Mouse (Mus musculus) myocyte (in vitro differentiated cells): Measurements from ENCODE around the gene Myct1. TPM values are rescaled to one million over a fixed set of nuclear protein-coding genes. Genes with fewer than 3 reads are reported as not detected.

Experiments used
- H3K27me3 ChIP-seq: one replicate; pipeline ENCODE4 v1.6.1; 2011; ENCODE audit not compliant: control insufficient read depth, insufficient read depth, insufficient read length
- H3K36me3 ChIP-seq: one replicate; pipeline ENCODE4 v1.6.1; 2011; ENCODE audit not compliant: control insufficient read depth, insufficient read depth
- H3K4me2 ChIP-seq: one replicate; pipeline ENCODE4 v1.6.1; 2011; ENCODE audit warnings: low read depth, control low read depth
- H3K4me3 ChIP-seq: one replicate; pipeline ENCODE4 v1.5.1; 2011; ENCODE audit warnings: mild to moderate bottlenecking, control low read depth, moderate library complexity
- H3K79me2 ChIP-seq: one replicate; pipeline ENCODE4 v1.6.1; 2011; ENCODE audit not compliant: control insufficient read depth, insufficient read depth
- H3ac ChIP-seq: one replicate; pipeline ENCODE4 v1.6.1; 2011; ENCODE audit not compliant: control insufficient read depth, insufficient read length
- CEBPB ChIP-seq: IDR thresholded peaks from 2 replicates; pipeline ENCODE4 v1.6.1; 2011; ENCODE audit warnings: mild to moderate bottlenecking, moderate library complexity; ENCODE audit not compliant: poor library complexity, insufficient read depth, severe bottlenecking
- E2F4 ChIP-seq: IDR thresholded peaks from one replicate; pipeline ENCODE4 v1.6.1; 2011; ENCODE audit warnings: mild to moderate bottlenecking, control low read depth, moderate library complexity; ENCODE audit not compliant: insufficient read depth
- MAX ChIP-seq: IDR thresholded peaks from one replicate; pipeline ENCODE4 v1.6.1; 2011; ENCODE audit warnings: low read depth, mild to moderate bottlenecking, control low read depth
- MYOD1 ChIP-seq, 3 experiments: IDR thresholded peaks; one replicate each; pipeline ENCODE4 v1.6.1; 2011; ENCODE audit warnings: control low read depth in 2 of 3, low read depth in 2 of 3, mild to moderate bottlenecking in 2 of 3, moderate library complexity in 1 of 3; ENCODE audit not compliant: insufficient read length in 2 of 3, control insufficient read depth in 1 of 3
- MYOG ChIP-seq, 3 experiments: IDR thresholded peaks; one replicate each; pipeline ENCODE4 v1.6.1; 2011; ENCODE audit warnings: control low read depth in 2 of 3, low read depth in 2 of 3, mild to moderate bottlenecking in 2 of 3; ENCODE audit not compliant: insufficient read length in 2 of 3, control insufficient read depth in 1 of 3, insufficient read depth in 1 of 3
- POLR2A ChIP-seq: IDR thresholded peaks from one replicate; pipeline ENCODE4 v1.6.1; 2011; ENCODE audit warnings: low read depth, mild to moderate bottlenecking, control low read depth, moderate library complexity; ENCODE audit not compliant: insufficient read length
- POLR2AphosphoS2 ChIP-seq: IDR thresholded peaks from one replicate; pipeline ENCODE4 v1.6.1; 2011; ENCODE audit warnings: low read depth, control low read depth; ENCODE audit not compliant: insufficient read length
- REST ChIP-seq: IDR thresholded peaks from one replicate; pipeline ENCODE4 v1.6.1; 2011; ENCODE audit warnings: mild to moderate bottlenecking, control low read depth, moderate library complexity; ENCODE audit not compliant: insufficient read depth, insufficient read length
- SRF ChIP-seq: IDR thresholded peaks from one replicate; pipeline ENCODE4 v1.6.1; 2011; ENCODE audit warnings: low read depth; ENCODE audit not compliant: control insufficient read depth, insufficient read length
- TCF12 ChIP-seq: IDR thresholded peaks from one replicate; pipeline ENCODE4 v1.6.1; 2011; ENCODE audit warnings: mild to moderate bottlenecking, control low read depth; ENCODE audit not compliant: poor library complexity, insufficient read depth, severe bottlenecking
- TCF3 ChIP-seq: IDR thresholded peaks from one replicate; pipeline ENCODE4 v1.6.1; 2011; ENCODE audit warnings: low read depth, control low read depth; ENCODE audit not compliant: insufficient read length
- USF1 ChIP-seq: IDR thresholded peaks from one replicate; pipeline ENCODE4 v1.6.1; 2011; ENCODE audit warnings: low read depth, mild to moderate bottlenecking, control low read depth, moderate library complexity
- polyA plus RNA-seq: library from polyadenylated mRNA; unstranded; fragments of >200 nt; fragmentation: generic; extraction: Trizol; gene quantifications from one replicate; pipeline ENCODE4 v1.2.1, GENCODE M21; 2012; ENCODE audit warnings: missing spikeins

Gene Myct1
- polyA plus RNA-seq: not detected

GRCm38 (mm10) chr10:5593464-5593863 lies at the start of gene Myct1:
Myct1 (plus strand) TSS chr10:5593775.
- no peak for TF ChIP-seq MAX
- no peak for TF ChIP-seq USF1
- no peak for TF ChIP-seq MYOD1 (IDR thresholded peaks at IDR 0.05; ENCODE audit: control insufficient read depth in 1 of 3, insufficient read length in 2 of 3, low read depth in 2 of 3)
- TF ChIP-seq E2F4: no peak
- H3ac ChIP-seq: no peak within 1 kb of the TSS
- no peak within 1 kb of the TSS for H3K4me2 ChIP-seq
- H3K4me3 ChIP-seq: no peak within 1 kb of the TSS
- no peaks in the 10 kb centered on the region for H3K79me2 ChIP-seq
- H3K27me3 ChIP-seq: peaks cover 3% of the 10 kb centered on the region
- H3K36me3 ChIP-seq: no peaks in the 10 kb centered on the region

DNA sequence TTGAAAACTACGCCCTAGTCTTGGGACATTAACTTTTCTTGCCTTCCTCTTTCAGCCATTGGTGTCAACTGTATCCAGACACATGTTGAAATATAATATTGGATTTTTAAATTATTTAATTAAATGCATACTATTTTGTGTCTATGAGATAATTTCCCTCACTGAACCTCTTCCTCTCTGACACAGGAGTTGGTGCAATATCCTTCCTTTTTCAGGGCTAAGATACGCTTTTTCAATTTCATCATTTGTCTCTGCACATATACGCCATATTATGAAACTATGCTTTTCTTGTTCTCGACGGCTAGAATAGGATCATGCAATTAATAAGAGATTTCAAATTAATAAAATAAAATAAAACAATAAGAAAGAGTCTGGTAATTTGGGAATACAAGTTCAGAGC lies 47.1 kb upstream of the Myct1 start:
- Histone ChIP-seq H3K27me3 (peaks cover 6% of the 10 kb centered on the region), H3K4me3 (no peak overlapping the region)
- TF ChIP-seq MAX (no peak), SRF (no peak), CEBPB (no peak), USF1 (no peak), MYOD1 (IDR thresholded peaks at IDR 0.05; ENCODE audit: control insufficient read depth in 1 of 3, insufficient read length in 2 of 3, low read depth in 2 of 3) (no peak)

GRCm38 (mm10) chr10:5547769-5548168 lies 45.8 kb upstream of the Myct1 start:
- no peaks in the 10 kb centered on the region for H3K79me2 ChIP-seq

More for the DNA sequence above, 47.1 kb upstream of the Myct1 start:
- Histone ChIP-seq H3K4me2 (no peak overlapping the region), H3K79me2 (no peaks in the 10 kb centered on the region), H3ac (no peak overlapping the region), H3K36me3 (no peaks in the 10 kb centered on the region)

GRCm38 (mm10) chr10:5548651-5549050 lies 44.9 kb upstream of the Myct1 start:
- H3K4me2 ChIP-seq: no peak overlapping the region
- TF ChIP-seq MYOG (IDR thresholded peaks at IDR 0.05; ENCODE audit: control insufficient read depth in 1 of 3, insufficient read depth in 1 of 3, insufficient read length in 2 of 3, low read depth in 2 of 3) (no peak), TCF12 (no peak), TCF3 (no peak)
- no peak overlapping the region for H3K4me3 ChIP-seq
- H3K36me3 ChIP-seq: no peaks in the 10 kb centered on the region
- H3K27me3 ChIP-seq: peaks cover 6% of the 10 kb centered on the region
- H3K79me2 ChIP-seq: no peaks in the 10 kb centered on the region
- H3ac ChIP-seq: no peak overlapping the region

More at GRCm38 (mm10) chr10:5547769-5548168, 45.8 kb upstream of the Myct1 start:
- Histone ChIP-seq H3ac (no peak overlapping the region), H3K4me3 (no peak overlapping the region), H3K27me3 (peaks cover 6% of the 10 kb centered on the region), H3K36me3 (no peaks in the 10 kb centered on the region), H3K4me2 (no peak overlapping the region)
- TF ChIP-seq USF1 (no peak), POLR2AphosphoS2 (no peak), E2F4 (no peak), TCF12 (no peak), MYOG (IDR thresholded peaks at IDR 0.05; ENCODE audit: control insufficient read depth in 1 of 3, insufficient read depth in 1 of 3, insufficient read length in 2 of 3, low read depth in 2 of 3) (no peak), TCF3 (no peak)

DNA sequence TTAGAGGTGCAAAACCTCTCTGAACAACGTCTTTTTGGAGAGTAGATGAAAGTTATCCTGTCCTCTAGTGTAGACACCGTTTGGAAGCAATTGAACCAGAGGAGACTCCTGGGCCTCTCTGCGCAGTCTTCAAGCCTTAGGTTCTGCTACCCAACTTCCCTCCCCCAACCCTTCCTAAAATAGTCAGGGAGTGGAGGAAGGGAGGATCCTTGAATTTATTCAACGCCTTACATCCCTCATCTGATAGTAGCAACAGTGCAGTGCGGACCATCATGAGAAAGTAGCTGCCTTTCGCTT lies 43.8 kb upstream of the Myct1 start:
- Histone ChIP-seq H3ac (no peak overlapping the region), H3K4me3 (no peak overlapping the region), H3K27me3 (peaks cover 6% of the 10 kb centered on the region), H3K36me3 (no peaks in the 10 kb centered on the region), H3K79me2 (no peaks in the 10 kb centered on the region), H3K4me2 (no peak overlapping the region)
- TF ChIP-seq POLR2AphosphoS2 (no peak), MYOG (IDR thresholded peaks at IDR 0.05; ENCODE audit: control insufficient read depth in 1 of 3, insufficient read depth in 1 of 3, insufficient read length in 2 of 3, low read depth in 2 of 3) (no peak), REST (no peak), MAX (no peak), CEBPB (no peak), TCF12 (no peak), SRF (no peak), E2F4 (no peak), USF1 (no peak), TCF3 (no peak), POLR2A (no peak), MYOD1 (IDR thresholded peaks at IDR 0.05; ENCODE audit: control insufficient read depth in 1 of 3, insufficient read length in 2 of 3, low read depth in 2 of 3) (no peak)
